Mouse (Mus musculus) liver (tissue): ENCODE measurements around the gene Gm20888.
"Not testable (repeated sequence)": the region's sequence is repeated elsewhere in the genome, so short reads cannot be mapped to it uniquely, and the experiment has no call there.

Experiments used
- DNase-seq: peaks from one replicate; pipeline ENCODE4 v3.0.0-alpha.2; 2020; ENCODE audit warnings: mixed read lengths

The Gm20888 gene

GRCm38 (mm10) chrY:70441582-70441981 lies at the start of gene Gm20888:
Gm20888 (plus strand) TSS chrY:70441882.
- not testable (repeated sequence) for DNase-seq
